Mouse (Mus musculus) midbrain, embryonic 13.5 days (tissue): ENCODE data around the gene Gcfc2. TPM values are rescaled to one million over a fixed set of nuclear protein-coding genes. Genes with fewer than 3 reads are reported as not detected.

ENCODE experiments used
- ATAC-seq: fragments of 200-750 bp; cut with Nextera tagmentation; 2 replicates; pipeline ENCODE4 v1.8.0; 2017; ENCODE audit warnings: mild to moderate bottlenecking, moderate TSS enrichment, moderate library complexity
- H3K27ac ChIP-seq: fragments of 300-500 bp; sonication (generic); 2 replicates; pipeline ENCODE4 v1.5.1; 2015; ENCODE audit warnings: inconsistent platforms, mild to moderate bottlenecking, moderate library complexity
- H3K27me3 ChIP-seq: fragments of 300-500 bp; sonication (generic); 2 replicates; pipeline ENCODE4 v1.6.1; 2015; ENCODE audit warnings: mild to moderate bottlenecking, inconsistent platforms
- H3K36me3 ChIP-seq: fragments of 300-500 bp; sonication (generic); 2 replicates; pipeline ENCODE4 v1.6.1; 2015; ENCODE audit warnings: mild to moderate bottlenecking, inconsistent platforms
- H3K4me1 ChIP-seq: fragments of 300-500 bp; sonication (generic); replicated peaks from 2 replicates; pipeline ENCODE4 v1.6.1; 2015; ENCODE audit warnings: inconsistent platforms
- H3K4me2 ChIP-seq: fragments of 300-500 bp; sonication (generic); replicated peaks from 2 replicates; pipeline ENCODE4 v1.6.1; 2015; ENCODE audit warnings: moderate library complexity, mild to moderate bottlenecking, inconsistent platforms
- H3K4me3 ChIP-seq: fragments of 300-500 bp; sonication (generic); replicated peaks from 2 replicates; pipeline ENCODE4 v1.5.1; 2015; ENCODE audit warnings: mild to moderate bottlenecking, inconsistent platforms
- H3K9ac ChIP-seq: fragments of 300-500 bp; sonication (generic); replicated peaks from 2 replicates; pipeline ENCODE4 v1.6.1; 2015; ENCODE audit warnings: mild to moderate bottlenecking, inconsistent platforms
- H3K9me3 ChIP-seq: fragments of 300-500 bp; sonication (generic); 2 replicates; pipeline ENCODE4 v1.6.1; 2016; ENCODE audit warnings: mild to moderate bottlenecking, inconsistent platforms
- WGBS: fragments of 180-500 bp; shearing (Covaris S2); methylation state at CpG from one replicate; pipeline ENCODE4 v1.1.7; 2015; 5-methylcytosine and 5-hydroxymethylcytosine counted together
- microRNA counts: library from miRNA; unstranded; fragments of <30 nt; microRNA quantifications from one replicate; lab custom pipeline; 2016
- microRNA-seq: library from miRNA; unstranded; fragments of <30 nt; microRNA quantifications from one replicate; pipeline ENCODE4, GENCODE M21; 2016
- polyA plus RNA-seq: library from polyadenylated mRNA; unstranded; fragments of >200 nt; fragmentation: Nextera tagmentation; extraction: Ambion mirVana; gene quantifications from 2 replicates; pipeline ENCODE4 v1.2.1, GENCODE M21; 2015

The Gcfc2 gene
- polyA plus RNA-seq, 1 experiment from 2014 or later, result 9.6 TPM

- Histone ChIP-seq H3K27ac (no peak overlapping the region), H3K36me3 (no peaks in the 10 kb centered on the region), H3K9ac (no peak overlapping the region), H3K27me3 (peaks cover 9% of the 10 kb centered on the region; the same call in 1 of the 2 replicates), H3K4me1 (no peaks in the 10 kb centered on the region), H3K9me3 (no peaks in the 10 kb centered on the region), H3K4me3 (no peak overlapping the region), H3K4me2 (no peak overlapping the region)
- 92% methylated on average over 8 of the region's 8 CpGs for WGBS
- 0 out of 2 replicates have a peak, but pooled peaks have one; percentile 15 for ATAC-seq
These were observed 62.7 kb downstream of the Gcfc2 start for GRCm38 (mm10) chr6:81986171-81986570.

- 60% methylated on average over 5 of the region's 5 CpGs for WGBS
- no peaks in the 10 kb centered on the region for H3K9me3 ChIP-seq
- H3K9ac ChIP-seq, result no peak overlapping the region
- H3K4me1 ChIP-seq, result no peaks in the 10 kb centered on the region
- no peak overlapping the region for H3K27ac ChIP-seq
- no peaks in the 10 kb centered on the region for H3K36me3 ChIP-seq
- peaks cover 8% of the 10 kb centered on the region; the same call in 1 of the 2 replicates for H3K27me3 ChIP-seq
- H3K4me3 ChIP-seq, result no peak overlapping the region
- no peak overlapping the region for H3K4me2 ChIP-seq
- no peak for ATAC-seq
These were observed 63.1 kb downstream of the Gcfc2 start for GRCm38 (mm10) chr6:81986599-81986998.

GRCm38 (mm10) chr6:81987010-81987409, 63.5 kb downstream of the Gcfc2 start:
- Histone ChIP-seq H3K4me3 (no peak overlapping the region), H3K9me3 (no peaks in the 10 kb centered on the region), H3K27me3 (peaks cover 8% of the 10 kb centered on the region; the same call in 1 of the 2 replicates), H3K4me2 (no peak overlapping the region), H3K27ac (no peak overlapping the region), H3K9ac (no peak overlapping the region), H3K4me1 (no peaks in the 10 kb centered on the region), H3K36me3 (no peaks in the 10 kb centered on the region)
- peak; percentile 78 for ATAC-seq
- 2% methylated on average over 9 of the region's 9 CpGs for WGBS

GRCm38 (mm10) chr6:81987580-81987979, 64.1 kb downstream of the Gcfc2 start:
- Histone ChIP-seq H3K36me3 (no peaks in the 10 kb centered on the region), H3K9ac (no peak overlapping the region), H3K4me2 (no peak overlapping the region), H3K27ac (no peak overlapping the region), H3K27me3 (peaks cover 8% of the 10 kb centered on the region; the same call in 1 of the 2 replicates), H3K4me3 (no peak overlapping the region), H3K9me3 (no peaks in the 10 kb centered on the region), H3K4me1 (no peaks in the 10 kb centered on the region)
- ATAC-seq, result no peak
- WGBS, result 65% methylated on average over 3 of the region's 3 CpGs

- Histone ChIP-seq H3K36me3 (no peaks in the 10 kb centered on the region), H3K4me2 (no peak overlapping the region), H3K4me1 (no peaks in the 10 kb centered on the region), H3K27me3 (peaks cover 8% of the 10 kb centered on the region; the same call in 1 of the 2 replicates), H3K9ac (no peak overlapping the region), H3K27ac (no peak overlapping the region), H3K9me3 (no peaks in the 10 kb centered on the region), H3K4me3 (no peak overlapping the region)
- WGBS, result 93% methylated on average over 5 of the region's 5 CpGs
- ATAC-seq, result no peak
These were observed 64.9 kb downstream of the Gcfc2 start for GRCm38 (mm10) chr6:81988341-81988740.

GRCm38 (mm10) chr6:81990049-81990810, 66.8 kb downstream of the Gcfc2 start:
- no peak for ATAC-seq
- peaks cover 8% of the 10 kb centered on the region; the same call in 1 of the 2 replicates for H3K27me3 ChIP-seq
- H3K9me3 ChIP-seq, result no peaks in the 10 kb centered on the region
- no peak overlapping the region for H3K4me2 ChIP-seq
- no peaks in the 10 kb centered on the region for H3K36me3 ChIP-seq
- 42% methylated on average over 20 of the region's 20 CpGs for WGBS
- H3K4me1 ChIP-seq, result no peaks in the 10 kb centered on the region
- no peak overlapping the region for H3K9ac ChIP-seq
- H3K27ac ChIP-seq, result no peak overlapping the region
- H3K4me3 ChIP-seq, result no peak overlapping the region

MicroRNAs within 50 kb of the gene (microRNA counts, 519-probe panel; counts per million panel counts)
- 3,815 counts per million, percentile 72 among the panel's probes with 10 or more counts for microRNA mmu-miR-468 (lab: Ali Mortazavi, UCI)

Small RNAs within 50 kb of the gene (microRNA-seq; reads per million reads assigned to microRNA genes)
- gene Mir468 (not detected), gene Mir7232 (not detected)

Other genes with a start within 250 kb of the Gcfc2 start
- gene Mrpl19, start 42.3 kb downstream of the Gcfc2 start, polyA plus RNA-seq, result 41.9 and 49.5 TPM in 2 replicates
- 0.70 and 0.79 TPM in 2 replicates for gene Eva1a, start 117.4 kb downstream of the Gcfc2 start, polyA plus RNA-seq